Mouse (Mus musculus) liver, adult 2 months (tissue): ENCODE results near the gene Sohlh1.

Experiments
- CTCF ChIP-seq: fragments of 200-500 bp; IDR thresholded peaks from 2 replicates; pipeline ENCODE4 v1.5.1; 2011; ENCODE audit warnings: low read depth, low read length, control low read depth
- POLR2A ChIP-seq: fragments of 200-500 bp; IDR thresholded peaks from 2 replicates; pipeline ENCODE4 v1.6.1; 2011; ENCODE audit warnings: low read length, control low read depth; ENCODE audit not compliant: insufficient read depth; ENCODE audit errors: extremely low read depth

DNA sequence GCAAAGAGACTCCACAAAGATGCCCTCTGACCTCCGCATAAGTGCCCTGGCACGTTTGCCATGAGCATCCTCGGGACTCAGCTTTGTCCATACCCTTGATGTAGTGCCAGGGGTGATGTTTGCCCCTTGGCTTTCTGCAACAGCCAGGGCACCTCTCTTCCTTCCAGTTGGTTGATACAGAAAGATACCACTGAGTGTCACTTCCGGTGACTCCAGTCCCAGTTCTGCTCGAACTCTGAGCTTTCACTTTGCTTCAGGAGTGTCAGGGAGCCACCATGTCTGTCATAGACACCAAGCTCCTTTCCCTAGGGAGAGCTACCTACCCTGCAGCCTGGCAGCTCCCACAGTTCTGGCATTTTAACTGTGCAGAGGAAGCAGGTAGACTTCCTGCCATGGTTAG lies 7.0 kb upstream of the Sohlh1 start:
- TF ChIP-seq CTCF (no peak), POLR2A (no peak)
